Comparison of ENCODE assay signal across 20 mouse cellular contexts in the genomic region with DNA sequence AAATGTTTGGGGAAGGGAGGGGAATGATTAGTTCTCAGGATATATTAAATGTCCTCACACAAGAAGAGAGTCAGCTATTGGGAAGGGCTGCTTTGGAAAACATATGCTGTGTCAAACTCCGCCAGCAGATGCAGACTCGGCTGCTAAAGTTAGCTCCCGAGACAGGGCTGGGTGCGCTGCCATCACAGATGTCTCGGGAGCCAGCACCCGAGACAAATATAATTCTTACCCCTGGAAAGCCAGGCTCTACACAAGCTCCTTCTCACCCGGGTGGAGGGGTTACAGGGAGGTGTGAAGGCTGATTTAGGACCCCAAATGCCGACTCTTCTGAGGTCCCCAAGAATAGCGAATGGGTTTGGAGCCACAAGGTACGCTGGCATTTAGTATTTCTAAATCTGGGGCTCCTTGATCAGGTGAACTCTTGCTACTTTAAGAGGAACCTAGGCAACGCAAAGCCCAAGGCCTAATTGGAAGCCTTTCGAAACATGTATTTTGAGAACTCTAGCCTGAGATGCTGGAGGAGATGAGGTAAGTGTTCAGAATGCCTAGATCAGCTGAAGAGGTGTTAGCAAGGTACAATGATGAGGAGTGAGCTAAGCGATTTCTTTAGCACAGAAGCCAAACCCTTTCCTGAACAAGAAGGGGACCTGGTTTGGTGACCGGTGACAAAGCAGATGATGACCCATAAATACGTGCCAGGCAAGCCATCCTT.
DNase-seq lines count a peak whose midpoint lies in the region.
"Had no signal": no experiment of that assay in that cellular context is flagged by ENCODE, and none has a peak within 500 bp of the region (broad histone marks: within the 10 kb centered on the region; RNA-seq: fewer than 3 reads in every experiment).

No protein-coding gene starts in this region.

- H3K4me1 ChIP-seq in hindbrain, embryonic 10.5 days (replicated peaks), result no peaks in the 10 kb centered on the region
- H3K4me1 ChIP-seq: embryonic facial prominence, embryonic 12.5 days; hindbrain, embryonic 13.5 days; liver, embryonic 15.5 days; midbrain, embryonic 15.5 days; neural tube, embryonic 12.5 days had no signal

- peak; percentile 5 to 24 for DNase-seq in heart, postnatal 10 days
- no peak for DNase-seq in heart, postnatal 4 days
- DNase-seq in frontal cortex, postnatal 36 days (ENCODE audit: low spot score in 2 of 2), result peak; percentile 70 to 85
- DNase-seq in left cerebral cortex, adult 8-10 months (ENCODE audit: low spot score in 2 of 2), result peak; percentile 28 to 81
- DNase-seq in right cerebral cortex, postnatal 36 days (ENCODE audit: low spot score in 2 of 2), result peak; percentile 73 to 80
- DNase-seq in thymus, adult 18-20 months, result no peak
- no peak for DNase-seq in spleen, postnatal 10 days (ENCODE audit: low spot score in 2 of 2)
- DNase-seq in hindbrain, embryonic 10.5 days (ENCODE audit: low spot score), result no peak
- DNase-seq: adrenal gland, postnatal 36 days; cerebellum, adult 2 months; gastrocnemius, postnatal 14 days; kidney, adult 2 months; lung, postnatal 4 days had no signal

- H3K36me3 ChIP-seq in hindbrain, embryonic 10.5 days, result no peaks in the 10 kb centered on the region
- H3K36me3 ChIP-seq: embryonic facial prominence, embryonic 12.5 days; hindbrain, embryonic 13.5 days; limb, embryonic 10.5 days; liver, embryonic 15.5 days; midbrain, embryonic 15.5 days; neural tube, embryonic 12.5 days had no signal

- intact Hi-C loops in heart, postnatal 10 days (cut with DNase I), result no loop called here

- H3K27me3 ChIP-seq in hindbrain, embryonic 10.5 days (ENCODE audit: insufficient read depth, poor library complexity, severe bottlenecking), result no peaks in the 10 kb centered on the region
- H3K27me3 ChIP-seq: CH12.LX; embryonic facial prominence, embryonic 12.5 days; hindbrain, embryonic 13.5 days; liver, embryonic 15.5 days; midbrain, embryonic 15.5 days; neural tube, embryonic 12.5 days had no signal

- H3K27ac ChIP-seq in hindbrain, embryonic 10.5 days, result no peak overlapping the region
- H3K27ac ChIP-seq: embryonic facial prominence, embryonic 12.5 days; hindbrain, embryonic 13.5 days; limb, embryonic 10.5 days; liver, embryonic 15.5 days; midbrain, embryonic 15.5 days; neural tube, embryonic 12.5 days had no signal

- 88% methylated on average over 15 of the region's 15 CpGs for WGBS in hindbrain, embryonic 10.5 days

- H3K4me3 ChIP-seq in hindbrain, embryonic 10.5 days, result no peak overlapping the region
- H3K4me3 ChIP-seq: embryonic facial prominence, embryonic 12.5 days; hindbrain, embryonic 13.5 days; limb, embryonic 10.5 days; liver, embryonic 15.5 days; midbrain, embryonic 15.5 days; neural tube, embryonic 12.5 days had no signal

- no peaks in the 10 kb centered on the region for H3K9me3 ChIP-seq in hindbrain, embryonic 10.5 days
- H3K9me3 ChIP-seq: embryonic facial prominence, embryonic 12.5 days; hindbrain, embryonic 13.5 days; limb, embryonic 10.5 days; liver, embryonic 15.5 days; midbrain, embryonic 15.5 days; neural tube, embryonic 12.5 days had no signal

Comparison
In these comparisons a context has a peak if more than half of its experiments do, and no peak if none do; other contexts are left out.
1. DNase-seq: peak in heart, postnatal 10 days (2 of 2), frontal cortex, postnatal 36 days (2 of 2), left cerebral cortex, adult 8-10 months (2 of 2) and right cerebral cortex, postnatal 36 days (2 of 2); none in heart, postnatal 4 days (single experiment), thymus, adult 18-20 months (0 of 2), spleen, postnatal 10 days (0 of 2) and hindbrain, embryonic 10.5 days (single experiment).